Mouse (Mus musculus): ENCODE measurements around the gene Lonp1. TPM values are rescaled to one million over a fixed set of nuclear protein-coding genes. Genes with fewer than 3 reads are reported as not detected.
A peak's percentile ranks its signal among the peaks of the same experiment; 100 is the strongest.

The Lonp1 gene
- polyA plus RNA-seq, 1 experiment: 45.1 TPM

GRCm38 (mm10) chr17:56603186-56604069 lies 23.3 kb downstream of the Lonp1 start:
- no peak for DNase-seq (ENCODE audit: low read depth, low spot score)
- 96% methylated on average over 28 of the region's 28 CpGs for WGBS

- DNase-seq (ENCODE audit: low read depth, low spot score): no peak
- 58% methylated on average over 8 of the region's 8 CpGs for WGBS
Measured at GRCm38 (mm10) chr17:56593527-56594271, 33.0 kb downstream of the Lonp1 start.

DNA sequence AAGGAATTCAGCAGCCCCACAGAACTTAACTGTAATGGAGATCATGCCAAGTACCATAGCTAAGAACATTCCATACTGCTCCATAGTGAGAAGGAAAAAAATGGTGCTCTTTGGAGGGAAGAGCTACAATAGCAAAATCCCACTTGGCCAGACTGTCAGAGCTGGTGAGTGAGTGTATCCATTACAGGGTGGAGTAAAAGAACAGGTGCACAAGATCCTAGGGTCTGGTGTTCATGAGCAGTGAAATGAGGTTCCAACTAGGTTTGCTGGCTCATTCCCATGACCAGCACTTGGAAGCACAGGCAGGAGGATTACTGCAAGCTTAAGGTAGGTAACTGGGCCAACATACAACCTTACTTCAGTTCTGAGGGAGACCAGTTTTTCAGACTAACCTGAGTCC lies 34.1 kb downstream of the Lonp1 start:
- DNase-seq (ENCODE audit: low read depth, low spot score): no peak

GRCm38 (mm10) chr17:56588921-56589320 lies 37.8 kb downstream of the Lonp1 start:
- no peak for DNase-seq (ENCODE audit: low read depth, low spot score)
- WGBS: 90% methylated on average over 4 of the region's 4 CpGs

- WGBS: 68% methylated on average over 1 of the region's 1 CpGs
- DNase-seq (ENCODE audit: low read depth, low spot score): no peak
Measured at GRCm38 (mm10) chr17:56587773-56588172, 38.9 kb downstream of the Lonp1 start.

- DNase-seq (ENCODE audit: low read depth, low spot score): no peak
- under 1% methylated on average over 61 of the region's 61 CpGs for WGBS
Measured at GRCm38 (mm10) chr17:56585171-56585821, 41.4 kb downstream of the Lonp1 start.

GRCm38 (mm10) chr17:56584257-56585130 lies 42.2 kb downstream of the Lonp1 start, which contains the start of the genes Safb2 and Safb:
Gene Safb2, minus strand, starts transcription at chr17:56584585.
Gene Safb, plus strand, starts transcription at chr17:56584825.
- WGBS: 1% methylated on average over 91 of the region's 101 CpGs
- DNase-seq (ENCODE audit: low read depth, low spot score): peak; percentile 84

GRCm38 (mm10) chr17:56583611-56584256 lies 43.0 kb downstream of the Lonp1 start:
- no peak for DNase-seq (ENCODE audit: low read depth, low spot score)
- 1% methylated on average over 30 of the region's 33 CpGs for WGBS

DNA sequence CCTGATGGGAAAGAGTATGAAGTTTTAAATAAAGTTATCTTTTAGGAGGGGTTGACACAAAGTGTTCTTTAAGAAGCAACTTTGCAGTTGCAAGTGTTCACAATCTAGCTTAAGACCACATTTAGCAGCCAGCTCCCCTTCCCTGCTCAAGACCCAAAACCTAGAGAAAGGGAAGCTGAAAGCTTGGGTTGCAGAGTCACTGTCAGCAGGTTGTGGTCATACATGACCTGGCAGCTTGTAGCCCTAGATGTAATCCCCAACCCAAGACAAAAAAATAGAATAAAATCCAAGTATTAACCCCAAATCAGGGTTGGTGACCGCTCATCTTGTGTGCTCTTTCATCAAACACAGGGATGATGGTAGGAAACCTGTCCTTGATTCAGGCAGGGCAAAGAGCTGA lies 43.6 kb downstream of the Lonp1 start:
- WGBS: 41% methylated on average over 1 of the region's 1 CpGs
- no peak for DNase-seq (ENCODE audit: low read depth, low spot score)

DNA sequence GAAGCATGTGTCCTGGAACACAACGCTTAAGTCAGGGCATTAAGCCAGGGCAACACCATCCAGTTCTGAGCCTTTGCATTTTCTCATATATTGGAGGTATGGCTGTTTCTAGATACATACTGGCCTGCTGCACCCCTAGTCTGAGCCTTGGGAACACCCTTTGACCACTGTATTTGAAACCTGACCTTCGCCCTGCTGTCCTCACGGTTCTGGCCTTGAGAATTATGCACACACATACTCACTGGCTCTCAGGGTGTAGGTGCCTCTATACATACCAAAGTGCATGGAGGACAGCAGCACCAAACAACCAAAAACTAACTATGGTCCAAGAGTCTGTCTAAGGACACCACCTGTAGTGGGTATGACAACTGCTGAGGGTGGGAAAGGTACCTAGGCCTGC lies 53.7 kb downstream of the Lonp1 start:
- no peak for DNase-seq (ENCODE audit: low read depth, low spot score)
- WGBS: 79% methylated on average over 3 of the region's 3 CpGs

GRCm38 (mm10) chr17:56572154-56572553 lies 54.5 kb downstream of the Lonp1 start:
- WGBS: 25% methylated on average over 1 of the region's 1 CpGs
- no peak for DNase-seq (ENCODE audit: low read depth, low spot score)

DNA sequence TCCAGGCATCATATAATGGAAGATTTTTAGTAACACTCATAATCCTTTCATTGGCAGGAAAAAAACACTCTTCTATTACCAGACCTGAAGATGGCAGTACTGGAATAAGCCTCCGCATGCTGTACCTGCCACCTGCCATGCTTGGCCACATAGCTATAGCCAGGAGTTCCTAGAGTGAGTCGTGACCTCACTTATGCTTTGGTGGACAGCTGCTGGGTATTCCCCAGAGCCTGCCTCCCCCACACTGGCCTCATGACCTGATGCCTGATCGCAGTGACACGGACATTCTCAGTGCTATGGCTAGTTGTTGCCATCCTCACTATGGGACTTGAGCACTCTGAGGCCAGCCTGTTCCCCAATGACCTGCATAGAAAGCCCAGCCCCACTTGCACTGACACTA lies 56.4 kb downstream of the Lonp1 start:
- WGBS: 94% methylated on average over 4 of the region's 4 CpGs
- no peak for DNase-seq (ENCODE audit: low read depth, low spot score)

DNA sequence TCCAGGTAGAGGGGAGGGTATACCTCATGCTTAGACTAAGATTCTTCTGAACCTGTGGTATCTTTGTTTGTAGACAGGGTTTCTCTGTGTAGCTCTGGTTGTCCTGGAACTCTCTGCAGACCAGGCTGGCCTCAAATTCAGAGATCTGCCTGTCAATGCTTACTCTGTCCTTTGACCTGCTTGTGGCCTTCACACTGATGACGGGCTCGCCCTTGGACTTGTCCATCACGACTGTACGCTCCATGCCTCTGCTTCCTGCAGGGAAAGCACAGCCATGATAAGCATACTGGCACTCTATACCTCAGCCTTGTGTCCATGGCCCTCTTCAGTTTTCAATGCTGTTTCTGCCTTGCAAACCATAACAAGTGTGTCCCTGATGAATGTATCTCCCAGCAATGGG lies 59.3 kb downstream of the Lonp1 start:
- DNase-seq (ENCODE audit: low read depth, low spot score): no peak
- 83% methylated on average over 4 of the region's 4 CpGs for WGBS

DNA sequence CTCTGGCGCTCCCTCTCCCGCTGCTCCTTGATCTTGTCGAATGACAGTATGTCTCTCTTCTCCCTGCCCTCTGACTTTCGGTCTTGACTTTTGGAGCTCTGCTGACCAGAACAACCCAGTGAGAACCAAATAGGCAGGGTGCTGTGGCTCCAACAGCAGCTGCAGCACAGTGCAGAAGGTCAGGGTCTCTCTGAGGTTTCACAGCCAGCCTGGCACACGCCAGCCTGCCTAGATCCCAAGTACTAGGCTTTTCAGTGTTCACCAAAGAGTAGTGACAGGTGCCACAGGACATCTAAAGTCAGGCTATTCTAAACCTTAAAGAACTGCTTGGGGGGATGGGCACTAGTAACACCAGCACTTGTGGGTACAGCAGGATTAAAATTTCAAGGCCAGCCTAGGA lies 59.8 kb downstream of the Lonp1 start:
- WGBS: 98% methylated on average over 5 of the region's 5 CpGs
- no peak for DNase-seq (ENCODE audit: low read depth, low spot score)

GRCm38 (mm10) chr17:56566293-56566692 lies 60.4 kb downstream of the Lonp1 start:
- DNase-seq (ENCODE audit: low read depth, low spot score): no peak
- WGBS: 93% methylated on average over 29 of the region's 29 CpGs

Measured in large intestine, adult 2 months (tissue).